Mouse (Mus musculus) megakaryocyte-erythroid progenitor cell, adult 5-6 weeks (primary cell): ENCODE measurements around the gene Boc. TPM values are rescaled to one million over a fixed set of nuclear protein-coding genes. Genes with fewer than 3 reads are reported as not detected.

Experiments used
- ATAC-seq: replicated peaks from 2 replicates; pipeline ENCODE4 v1.8.0; 2016; ENCODE audit warnings: mild to moderate bottlenecking, inconsistent platforms; ENCODE audit not compliant: severe bottlenecking, poor library complexity, low FRiP score, low TSS enrichment
- total RNA-seq, 2 experiments: library from RNA; stranded (forward) in 1 of 2; stranded (reverse) in 1 of 2; fragments of 200-1000, 215-1000 nt in 1 of 2; fragments of >200 nt in 1 of 2; fragmentation: Nextera tagmentation in 1 of 2; gene quantifications; 2 replicates each; pipeline ENCODE4 v1.2.3; 2014 to 2017

Boc gene
- total RNA-seq, 2 experiments from 2014 or later = not detected

- ATAC-seq = no peak
Observed at GRCm38 (mm10) chr16:44555791-44556709, 2.6 kb downstream of the Boc start.

GRCm38 (mm10) chr16:44553861-44554260 is 4.8 kb downstream of the Boc start:
- ATAC-seq = no peak

DNA sequence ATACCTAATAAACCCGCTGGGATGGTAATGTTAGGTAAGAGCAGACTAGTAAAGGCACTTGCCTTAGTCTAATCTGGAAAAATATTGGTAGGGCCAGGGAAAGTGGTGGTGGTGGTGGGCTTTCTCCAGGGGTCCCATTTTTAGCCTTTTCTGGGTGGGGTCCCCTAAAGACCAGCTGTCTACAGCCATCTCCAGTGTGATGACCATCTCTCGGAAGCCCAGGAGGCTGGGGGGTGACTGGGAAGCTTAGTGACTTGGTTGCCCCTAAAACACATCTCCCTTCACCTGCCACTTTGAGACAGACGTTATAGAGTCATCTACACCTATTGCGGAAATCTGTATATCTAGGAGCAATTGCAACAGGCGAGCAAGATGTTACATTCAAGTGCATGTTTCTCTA is 6.0 kb downstream of the Boc start:
- no peak for ATAC-seq

DNA sequence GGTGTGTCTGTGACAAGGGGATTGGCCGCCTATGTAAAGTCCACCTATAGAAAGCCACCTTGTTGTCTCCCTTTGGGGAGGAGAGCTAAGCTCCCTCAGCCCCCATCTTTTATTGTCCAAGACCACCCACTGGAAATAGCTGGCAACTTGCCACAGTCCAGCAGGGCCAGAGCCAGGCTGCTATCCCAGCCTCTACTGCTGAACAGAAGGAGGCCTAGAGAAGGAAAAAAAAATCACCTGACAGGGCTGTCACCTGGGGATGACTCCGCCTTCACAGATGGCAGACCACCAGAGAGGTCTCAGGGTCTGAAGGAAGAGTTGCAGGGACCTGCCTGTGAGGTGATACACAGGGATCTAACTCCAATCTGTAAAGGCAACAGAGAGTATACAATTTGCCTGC is 6.7 kb downstream of the Boc start:
- ATAC-seq = no peak

DNA sequence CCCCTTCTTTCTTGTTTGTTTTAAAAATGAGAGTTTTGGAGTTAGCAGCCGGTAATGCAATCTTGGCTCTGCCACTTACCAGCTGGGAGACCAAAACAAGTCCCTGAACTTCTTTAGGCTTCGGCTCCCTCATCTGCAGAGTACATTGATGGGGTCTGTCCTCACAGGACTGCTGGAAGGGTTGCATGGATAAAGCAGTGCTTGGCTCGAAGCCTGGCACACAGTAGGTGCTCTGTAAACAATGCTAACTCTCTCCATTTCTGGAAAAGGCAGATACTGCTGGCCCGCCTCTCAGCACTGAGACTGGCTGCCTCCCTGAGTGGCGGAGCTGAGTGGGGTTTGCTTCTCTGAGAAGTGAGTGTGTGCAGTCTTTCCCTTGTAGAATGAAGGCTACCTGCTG is 7.2 kb downstream of the Boc start:
- no peak for ATAC-seq

DNA sequence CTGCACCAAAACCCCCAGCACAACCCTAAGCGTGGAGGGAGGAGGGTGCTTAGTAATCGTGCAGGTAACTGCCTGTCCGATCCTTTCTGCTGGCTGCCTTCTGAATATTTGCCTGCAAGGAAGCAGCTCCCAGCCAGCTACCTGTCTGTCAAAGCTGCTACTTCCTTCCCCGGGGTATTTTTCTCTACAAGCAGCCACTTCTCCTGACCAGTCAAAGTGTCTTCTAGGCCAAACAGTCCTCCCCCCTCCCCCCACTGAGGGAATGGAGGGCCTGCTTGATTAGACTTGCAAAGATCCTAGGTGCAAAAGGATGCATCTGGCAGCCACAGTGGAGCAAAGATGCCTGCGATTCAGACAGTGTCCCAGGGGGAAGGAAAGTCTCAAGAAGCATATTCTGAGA is 7.9 kb downstream of the Boc start:
- no peak for ATAC-seq

DNA sequence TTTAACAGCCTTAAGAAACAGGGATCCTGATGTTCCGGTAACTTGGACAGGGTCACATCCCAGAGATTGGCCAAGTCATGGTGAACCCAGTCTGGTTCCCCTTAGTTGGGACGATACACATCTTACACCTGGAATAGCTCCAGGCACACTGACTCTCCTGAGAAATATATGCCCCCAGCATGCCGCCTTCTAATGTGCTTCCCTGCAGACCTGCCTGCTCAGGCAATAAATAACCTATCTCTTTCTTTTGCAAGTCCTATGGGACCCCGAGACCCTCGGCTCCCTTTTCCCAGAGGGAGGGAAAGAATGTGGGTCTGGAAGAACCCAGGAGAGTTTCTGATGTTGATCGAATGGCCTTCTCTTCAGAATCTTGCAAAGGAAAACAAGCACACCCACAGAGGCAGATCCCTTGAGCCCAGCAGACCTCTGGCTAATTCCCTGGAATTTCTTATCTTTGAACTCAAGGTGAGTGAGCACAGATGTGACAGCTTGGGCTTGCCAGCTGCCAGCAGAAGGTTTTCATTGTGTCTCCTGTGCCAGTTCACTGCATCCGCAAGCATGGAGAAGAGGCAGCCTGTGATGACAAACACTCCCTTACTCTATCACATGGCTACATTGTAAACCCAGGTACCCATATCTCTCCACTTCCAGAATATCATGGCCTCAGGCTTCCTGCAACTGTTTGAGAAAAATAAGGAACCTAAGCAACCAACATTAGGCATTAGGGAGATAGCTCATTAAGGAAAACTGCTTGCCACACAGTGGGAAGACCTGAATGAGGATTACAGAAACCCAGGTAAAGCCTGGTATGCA is 8.6 kb downstream of the Boc start:
- ATAC-seq = no peak

- ATAC-seq = no peak
Observed at GRCm38 (mm10) chr16:44549381-44549780, 9.3 kb downstream of the Boc start.

DNA sequence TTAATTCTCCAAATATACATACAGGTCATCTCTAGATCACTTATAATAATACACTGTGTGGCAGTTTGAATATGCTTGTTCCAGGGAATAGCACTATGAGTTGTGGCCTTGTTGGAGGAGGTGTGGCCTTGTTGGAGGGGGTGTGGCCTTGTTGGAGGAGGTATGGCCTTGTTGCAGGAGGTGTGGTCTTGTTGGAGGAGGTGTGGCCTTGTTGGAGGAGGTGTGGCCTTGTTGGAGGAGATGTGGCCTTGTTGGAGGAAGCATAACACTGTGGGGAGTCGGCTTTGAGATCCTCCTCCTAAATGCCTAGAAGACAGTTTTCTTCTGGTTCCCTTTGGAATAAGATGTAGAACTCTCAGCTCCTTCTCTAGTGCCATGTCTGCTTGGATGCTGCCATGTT is 10.7 kb downstream of the Boc start:
- ATAC-seq = no peak

DNA sequence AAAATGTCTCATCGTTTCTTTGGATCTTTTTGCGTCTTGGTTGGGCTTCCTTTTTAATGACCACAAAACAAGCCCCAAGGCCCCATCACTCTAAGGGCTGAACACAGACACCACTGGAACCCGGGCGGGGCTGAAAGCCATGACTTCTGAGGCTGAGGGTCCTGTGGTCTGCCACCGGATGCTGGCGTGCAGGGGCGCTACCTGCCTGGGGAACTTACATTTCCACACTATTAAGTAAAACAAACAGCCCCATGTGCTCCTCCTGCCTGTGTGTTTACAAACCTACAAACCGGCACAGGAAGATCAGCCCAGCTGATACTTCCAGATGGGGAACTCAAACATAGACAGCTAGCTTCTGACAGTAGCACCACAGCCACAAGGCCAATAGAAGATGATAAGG is 11.9 kb downstream of the Boc start:
- no peak for ATAC-seq

GRCm38 (mm10) chr16:44545939-44546338 is 12.8 kb downstream of the Boc start:
- no peak for ATAC-seq

DNA sequence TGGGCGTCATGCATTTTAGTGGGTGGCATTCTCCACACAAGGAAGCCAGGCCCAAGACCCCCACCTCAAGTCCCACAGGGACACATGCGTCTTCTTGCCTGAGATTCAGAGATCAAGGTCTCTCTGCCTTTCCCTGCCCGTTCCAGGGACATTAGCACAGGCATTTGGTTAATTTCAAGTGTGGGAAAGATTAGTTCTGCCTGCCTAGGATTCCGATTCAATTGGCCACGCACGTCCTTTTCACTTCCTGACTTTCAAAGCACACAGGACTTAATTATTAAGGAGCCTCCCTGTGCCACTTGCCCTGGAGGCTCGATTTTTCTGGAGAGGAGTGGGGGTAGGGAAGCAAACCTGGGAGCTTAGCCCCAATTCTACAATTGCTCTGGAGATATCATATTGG is 13.5 kb downstream of the Boc start:
- no peak for ATAC-seq

DNA sequence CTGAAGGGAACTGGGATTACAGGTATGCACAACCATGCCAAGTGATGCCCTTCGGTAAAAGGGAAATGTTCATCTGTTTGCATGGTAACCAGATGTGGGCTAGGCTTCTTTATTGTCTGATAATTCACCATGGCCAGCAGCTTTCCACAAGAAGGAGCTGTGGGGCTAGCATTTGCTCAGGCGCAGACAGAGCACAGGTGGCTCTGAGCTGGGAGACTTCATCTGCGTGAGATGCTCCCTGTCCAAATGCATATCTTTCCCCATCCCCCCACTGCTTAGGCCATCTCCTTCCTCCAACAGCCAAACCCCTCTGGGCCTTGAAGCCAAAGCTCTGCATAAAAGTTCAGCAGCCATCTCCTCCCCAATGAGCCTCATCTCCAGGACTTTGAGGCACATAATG is 15.6 kb downstream of the Boc start:
- no peak for ATAC-seq

DNA sequence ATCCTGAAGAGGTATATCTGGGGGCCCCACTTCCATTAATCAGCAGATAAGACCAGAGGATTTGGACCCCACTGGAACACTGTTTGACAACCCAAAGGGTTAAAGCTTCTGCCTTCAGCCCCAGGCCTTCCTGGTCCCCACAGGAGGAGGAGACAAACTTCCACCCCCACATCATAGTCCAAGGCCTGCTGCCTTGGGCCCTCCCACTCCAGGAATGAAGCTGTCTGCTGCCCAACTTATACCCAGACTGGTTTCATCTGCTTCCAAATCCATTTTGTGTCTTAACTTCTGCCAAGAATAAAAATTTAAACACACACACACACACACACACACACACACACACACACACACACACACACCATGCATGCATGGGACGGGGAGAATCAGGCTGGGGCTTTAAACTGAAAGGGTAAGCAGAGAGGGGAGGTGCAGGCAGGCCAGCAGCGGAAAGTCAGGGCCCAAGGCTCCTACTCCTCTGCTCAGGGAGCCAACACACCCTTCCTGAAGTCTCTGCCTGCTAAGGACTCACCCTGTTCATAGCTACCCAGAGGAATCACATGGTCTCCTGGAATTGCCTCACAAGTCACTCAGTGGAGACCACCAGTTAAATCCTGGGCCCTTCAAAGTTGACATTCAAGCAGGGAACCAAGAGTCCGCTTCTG is 16.5 kb downstream of the Boc start:
- no peak for ATAC-seq

GRCm38 (mm10) chr16:44539611-44540010 is 19.1 kb downstream of the Boc start:
- ATAC-seq = no peak

GRCm38 (mm10) chr16:44538401-44539395 is 20.0 kb downstream of the Boc start:
- no peak for ATAC-seq

DNA sequence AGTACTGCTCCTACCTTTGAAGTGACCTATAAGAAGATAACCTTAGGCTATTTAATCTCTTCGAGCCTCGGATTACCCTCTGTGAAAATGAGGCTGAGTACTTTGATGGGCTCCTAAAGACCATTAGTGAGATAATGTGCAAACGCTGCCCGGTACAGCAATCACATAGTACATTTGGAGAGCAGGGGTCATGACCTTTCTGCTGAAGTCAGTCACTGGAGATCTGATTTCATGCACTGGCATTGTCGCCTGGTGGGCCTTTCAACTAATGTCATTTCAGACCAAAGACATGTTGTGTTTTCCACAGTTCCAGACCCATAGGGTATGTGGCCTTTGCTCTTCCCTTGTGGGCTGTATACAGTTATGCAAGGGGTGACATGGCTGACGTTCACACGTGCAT is 24.6 kb downstream of the Boc start:
- ATAC-seq = no peak

DNA sequence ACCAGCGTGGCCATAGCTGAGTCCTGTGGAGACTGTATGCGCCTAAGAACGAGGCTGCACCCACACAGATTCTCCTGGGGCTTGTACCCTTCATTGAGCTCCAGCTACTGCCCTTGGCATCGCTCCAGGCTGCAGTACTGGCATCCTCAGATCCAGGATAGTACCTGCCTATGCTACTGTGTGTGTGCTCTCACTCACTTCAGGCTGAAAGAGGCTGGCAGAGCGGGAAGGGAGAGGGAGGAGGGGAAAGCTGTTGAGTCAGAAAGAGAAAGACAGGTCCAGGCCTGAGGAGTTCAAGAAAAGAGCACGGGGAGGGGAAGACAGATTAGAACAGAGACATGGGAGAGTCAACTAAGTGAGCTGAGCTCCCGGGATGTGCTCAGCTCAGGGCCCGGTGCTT is 25.2 kb downstream of the Boc start:
- ATAC-seq = no peak

DNA sequence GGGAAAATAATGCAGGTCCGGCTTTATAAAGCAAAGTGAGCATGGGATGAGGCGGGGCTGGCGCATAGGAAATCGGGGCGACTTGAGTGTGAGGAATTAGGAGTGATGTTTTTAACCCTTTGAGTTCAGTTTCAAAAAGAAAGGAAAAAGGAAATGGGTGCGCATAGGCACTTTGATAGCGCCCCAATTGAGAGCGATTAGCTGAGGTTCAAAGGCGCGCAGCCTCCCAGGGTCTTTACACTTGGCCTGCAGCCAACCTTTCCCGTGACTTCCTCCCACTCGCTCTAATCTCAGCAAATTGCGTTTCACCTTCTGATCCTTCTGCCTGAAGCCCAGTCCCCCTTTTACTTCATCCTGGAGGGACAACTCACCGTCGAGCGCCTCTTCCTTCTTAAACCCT is 25.8 kb downstream of the Boc start:
- ATAC-seq = no peak
